Mouse (Mus musculus): ENCODE measurements around the gene Igfbp7.
A peak's percentile ranks its signal among the peaks of the same experiment; 100 is the strongest.
"Not testable (repeated sequence)": the region's sequence is repeated elsewhere in the genome, so short reads cannot be mapped to it uniquely, and the experiment has no call there.

The Igfbp7 gene

GRCm38 (mm10) chr5:77407341-77408298, at the start of gene Igfbp7:
Gene Igfbp7, minus strand, starts transcription at chr5:77408041.
- peak; percentile 11 for DNase-seq (ENCODE audit: low read depth)

DNA sequence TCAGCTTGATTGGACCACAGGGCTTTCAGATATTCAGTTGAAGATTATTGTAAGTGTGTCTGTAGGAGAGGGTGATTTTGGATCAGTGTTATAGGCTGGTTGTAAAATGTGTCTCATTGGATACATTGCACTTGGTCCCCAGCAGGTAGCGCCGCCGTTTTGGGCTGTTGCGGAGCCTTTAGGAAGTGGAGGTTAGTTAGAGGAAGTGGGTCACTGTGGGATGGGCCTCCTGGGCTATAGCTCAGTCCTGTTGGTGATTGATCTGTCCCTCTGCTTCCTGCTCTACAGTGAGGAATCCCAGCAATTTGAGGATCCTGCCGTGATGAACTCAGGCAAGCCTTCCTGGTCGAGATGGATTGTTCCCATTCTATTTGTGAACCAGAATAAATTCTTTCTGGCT, 44.3 kb upstream of the Igfbp7 start:
- no peak for DNase-seq (ENCODE audit: low read depth)

- DNase-seq (ENCODE audit: low read depth) = no peak
Observed at GRCm38 (mm10) chr5:77449531-77449930, 41.7 kb upstream of the Igfbp7 start.

- no peak for DNase-seq (ENCODE audit: low read depth)
Observed at GRCm38 (mm10) chr5:77445431-77445830, 37.6 kb upstream of the Igfbp7 start.

GRCm38 (mm10) chr5:77443889-77444573, 36.2 kb upstream of the Igfbp7 start:
- DNase-seq (ENCODE audit: low read depth) = no peak

GRCm38 (mm10) chr5:77442856-77443623, 35.2 kb upstream of the Igfbp7 start:
- no peak for DNase-seq (ENCODE audit: low read depth)

GRCm38 (mm10) chr5:77436308-77436707, 28.5 kb upstream of the Igfbp7 start:
- no peak for DNase-seq (ENCODE audit: low read depth)

DNA sequence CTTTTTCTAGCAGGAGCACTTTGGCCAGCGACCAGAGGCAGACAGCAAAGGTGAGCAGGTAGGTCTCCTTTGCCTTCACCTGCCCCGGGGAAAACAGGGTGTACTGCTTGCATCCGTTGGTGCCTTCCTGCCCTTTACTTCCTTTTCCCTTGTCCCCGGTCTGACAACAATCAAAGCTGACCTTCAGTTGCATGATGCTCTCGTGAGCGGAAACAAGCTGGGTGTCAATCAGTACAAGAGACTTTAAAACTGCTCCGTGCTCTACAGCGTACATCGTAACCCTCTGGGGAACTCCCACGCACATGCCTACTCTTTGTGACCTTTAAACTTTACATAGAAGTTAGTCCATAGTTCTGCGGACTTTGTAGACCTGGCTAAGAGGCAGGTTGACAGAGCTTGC, 26.2 kb upstream of the Igfbp7 start:
- no peak for DNase-seq (ENCODE audit: low read depth)

DNA sequence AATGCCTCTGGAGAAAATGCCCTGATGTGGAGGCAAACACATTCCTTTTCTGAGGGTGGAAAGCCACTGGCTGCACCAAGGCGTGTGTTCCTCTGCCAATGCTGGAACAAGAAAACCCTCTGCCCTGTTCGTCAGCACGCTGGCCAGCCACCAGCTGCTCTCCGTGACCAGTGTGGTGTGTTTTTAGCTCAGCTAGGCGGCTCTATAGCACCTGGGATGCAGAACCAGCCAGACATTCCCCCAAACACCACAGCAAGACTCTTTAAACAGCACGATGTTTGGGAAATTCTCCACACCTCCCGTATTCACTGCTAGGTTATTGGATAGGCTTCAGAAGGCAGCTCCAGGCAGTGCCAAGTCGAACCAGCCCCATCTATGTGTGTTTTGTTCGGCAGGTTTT, 25.7 kb upstream of the Igfbp7 start:
- DNase-seq (ENCODE audit: low read depth) = no peak

GRCm38 (mm10) chr5:77433119-77433518, 25.3 kb upstream of the Igfbp7 start:
- no peak for DNase-seq (ENCODE audit: low read depth)

DNA sequence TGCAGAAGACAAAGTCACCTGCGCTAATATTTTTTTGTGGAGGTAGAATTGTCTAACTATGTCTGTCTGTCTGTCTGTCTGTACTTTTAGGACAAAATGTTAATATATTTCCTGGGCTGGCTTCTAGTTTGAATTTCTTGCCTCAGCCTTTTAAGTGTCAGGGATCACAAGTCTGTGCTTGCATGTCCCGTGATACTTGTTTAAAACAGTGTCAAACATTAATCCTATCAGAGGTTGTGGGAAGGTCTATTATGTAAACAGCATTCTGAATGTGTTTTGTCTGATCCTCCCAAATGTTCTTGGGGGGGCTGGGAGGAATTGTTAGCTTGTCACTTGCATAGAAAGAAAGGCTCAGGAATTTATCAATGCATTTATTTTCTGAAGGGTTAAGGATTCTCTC, 24.6 kb upstream of the Igfbp7 start:
- DNase-seq (ENCODE audit: low read depth) = no peak

DNA sequence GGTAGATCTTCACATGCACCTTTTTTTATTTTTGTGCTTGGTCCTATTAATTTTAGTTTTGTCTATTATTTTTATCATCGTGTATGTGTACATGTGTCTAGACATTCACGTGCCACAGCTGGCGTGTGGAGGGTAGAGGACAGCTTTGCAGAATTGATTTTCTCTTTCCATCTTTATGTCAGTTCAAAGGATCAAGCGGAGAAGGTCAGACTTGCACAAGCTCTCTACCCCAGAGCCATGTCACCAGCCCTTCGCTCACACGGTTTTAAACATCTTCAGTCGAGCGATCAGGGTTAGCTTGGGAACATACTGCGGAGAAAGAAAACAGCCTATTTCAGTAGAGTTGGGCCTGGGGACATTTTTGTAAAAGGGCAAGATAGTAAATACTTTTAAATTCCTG, 23.2 kb upstream of the Igfbp7 start:
- DNase-seq (ENCODE audit: low read depth) = no peak

- no peak for DNase-seq (ENCODE audit: low read depth)
Observed at GRCm38 (mm10) chr5:77430471-77430870, 22.6 kb upstream of the Igfbp7 start.

DNA sequence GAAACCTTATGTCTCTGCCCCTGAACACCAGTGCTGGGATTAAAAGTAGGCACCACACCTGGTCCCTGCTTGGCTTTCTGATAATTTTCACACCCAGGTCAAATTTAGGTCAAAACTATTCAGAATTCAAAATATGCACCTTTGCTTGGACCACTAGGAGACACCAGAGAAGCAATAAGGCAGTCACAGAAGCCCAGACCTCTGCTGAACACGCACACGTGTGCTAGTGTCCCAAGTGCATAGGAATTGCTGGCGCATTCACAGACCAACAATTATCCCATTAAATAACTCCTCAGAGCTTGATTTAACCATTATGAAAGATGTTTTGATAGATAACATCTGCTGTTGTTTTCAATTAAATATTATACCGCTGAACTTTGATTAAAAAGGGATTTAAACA, 22.2 kb upstream of the Igfbp7 start:
- no peak for DNase-seq (ENCODE audit: low read depth)

GRCm38 (mm10) chr5:77428526-77428925, 20.7 kb upstream of the Igfbp7 start:
- DNase-seq (ENCODE audit: low read depth) = no peak

DNA sequence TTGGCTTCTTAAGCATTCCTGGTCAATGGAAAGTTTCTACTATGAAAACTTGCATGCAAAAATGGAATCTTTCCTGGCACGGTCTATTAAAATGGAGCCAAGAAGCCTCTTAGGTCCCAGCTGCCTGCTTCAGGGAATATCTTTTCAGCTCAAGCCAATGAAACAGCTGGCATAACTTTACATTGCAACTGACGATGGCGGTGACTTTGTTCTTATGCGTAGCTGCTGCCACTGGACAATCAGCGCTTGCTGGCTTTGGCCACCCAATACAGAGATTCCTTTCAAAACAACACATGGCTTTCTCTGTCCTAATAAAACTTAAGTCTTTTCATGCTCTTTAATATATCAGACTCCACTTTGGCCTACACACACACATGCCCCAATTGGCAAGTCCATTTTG, 20.1 kb upstream of the Igfbp7 start:
- DNase-seq (ENCODE audit: low read depth) = no peak

- DNase-seq (ENCODE audit: low read depth) = no peak
Observed at GRCm38 (mm10) chr5:77425721-77426500, 18.1 kb upstream of the Igfbp7 start.

GRCm38 (mm10) chr5:77419537-77419936, 11.7 kb upstream of the Igfbp7 start:
- DNase-seq (ENCODE audit: low read depth) = not testable (repeated sequence)

DNA sequence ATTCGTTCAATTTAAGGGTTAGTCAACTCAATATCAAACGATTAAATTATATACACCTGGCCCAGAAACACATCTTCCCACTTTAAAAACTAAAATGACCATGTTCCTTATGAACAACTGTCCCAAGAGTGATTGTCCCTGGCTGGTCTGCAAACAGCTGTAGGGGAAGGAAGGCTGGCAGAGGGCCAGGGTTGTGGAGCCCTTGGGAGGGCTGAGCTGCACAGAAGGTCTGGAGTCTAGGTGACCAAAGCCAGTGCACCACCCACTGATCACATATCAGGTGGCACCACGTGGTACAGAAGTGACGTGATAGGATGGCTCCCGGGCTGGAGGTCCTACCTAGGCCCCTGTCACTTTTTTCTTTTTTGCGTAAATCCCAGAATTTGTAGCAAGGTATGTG, 8.2 kb upstream of the Igfbp7 start:
- no peak for DNase-seq (ENCODE audit: low read depth)

DNA sequence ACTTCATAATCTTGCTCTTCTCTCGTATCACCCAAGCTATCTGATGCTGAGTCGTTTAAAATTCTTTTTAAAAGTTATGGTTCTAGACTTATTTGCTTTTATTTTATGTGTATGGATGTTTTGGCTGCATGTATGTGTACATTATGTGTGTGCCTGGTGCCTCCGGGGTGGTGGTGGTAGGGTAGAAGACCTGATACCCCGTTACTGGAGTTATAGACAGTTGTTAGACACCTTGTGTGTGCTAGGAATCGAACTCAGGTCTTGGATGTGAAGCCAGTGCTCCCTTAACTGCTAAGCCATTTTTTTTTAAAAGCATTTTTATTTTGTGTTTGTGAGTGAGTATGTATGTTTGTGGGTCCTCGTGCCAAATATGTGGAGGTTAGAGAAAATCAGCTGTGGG, 689 bp upstream of the Igfbp7 start:
- no peak for DNase-seq (ENCODE audit: low read depth)

- no peak for DNase-seq (ENCODE audit: low read depth)
Observed at GRCm38 (mm10) chr5:77406371-77406871, 1.4 kb downstream of the Igfbp7 start.

Measured in naive thymus-derived CD4-positive, alpha-beta T cell, adult 2 months (primary cell).